Mouse (Mus musculus): Measurements from ENCODE around the gene Tmcc2. TPM values are rescaled to one million over a fixed set of nuclear protein-coding genes. Genes with fewer than 3 reads are reported as not detected.

Tmcc2 gene
- total RNA-seq, 2 experiments from 2014 or later, result 250 to 270 TPM

DNA sequence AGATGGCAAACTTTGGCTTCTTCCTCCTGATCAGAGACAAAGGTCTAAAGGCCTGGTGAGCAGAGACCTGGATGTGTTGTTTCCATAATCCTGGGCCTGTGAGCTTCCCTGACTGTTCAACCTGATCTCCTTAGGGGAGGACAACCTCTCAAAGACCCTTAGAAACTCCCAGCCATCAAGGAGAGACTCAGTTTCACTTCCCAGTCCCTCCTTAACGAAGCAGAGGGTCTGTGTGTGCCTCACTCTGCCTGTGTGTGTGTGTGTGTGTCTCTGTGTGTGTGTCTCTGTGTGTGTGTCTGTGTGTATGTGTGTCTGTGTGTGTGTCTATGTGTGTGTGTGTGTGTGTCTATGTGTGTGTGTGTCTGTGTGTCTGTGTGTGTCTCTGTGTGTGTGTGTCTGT, 47.4 kb downstream of the Tmcc2 start:
- DNase-seq (ENCODE audit: low spot score in 2 of 2), result no peak

DNA sequence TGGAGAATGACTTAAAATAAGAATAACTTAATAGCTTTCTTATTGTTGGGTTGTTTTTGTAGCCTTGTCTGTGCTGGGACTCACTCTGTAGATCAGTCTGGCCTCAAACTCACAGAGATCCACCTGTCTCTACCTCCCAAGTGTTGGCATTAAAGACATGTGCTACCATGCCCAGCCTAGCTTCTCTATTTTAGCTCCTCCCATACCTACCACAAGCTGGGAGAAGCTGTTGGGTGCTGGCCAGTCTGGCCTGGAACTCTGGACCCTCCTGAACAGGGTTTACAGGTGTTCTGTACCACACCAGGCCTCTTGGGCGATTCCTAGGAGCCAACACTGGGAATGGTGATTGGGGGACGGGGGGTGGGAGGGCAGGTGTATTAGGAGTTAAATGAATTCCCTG, 47.9 kb downstream of the Tmcc2 start:
- DNase-seq (ENCODE audit: low spot score in 2 of 2), result no peak

DNA sequence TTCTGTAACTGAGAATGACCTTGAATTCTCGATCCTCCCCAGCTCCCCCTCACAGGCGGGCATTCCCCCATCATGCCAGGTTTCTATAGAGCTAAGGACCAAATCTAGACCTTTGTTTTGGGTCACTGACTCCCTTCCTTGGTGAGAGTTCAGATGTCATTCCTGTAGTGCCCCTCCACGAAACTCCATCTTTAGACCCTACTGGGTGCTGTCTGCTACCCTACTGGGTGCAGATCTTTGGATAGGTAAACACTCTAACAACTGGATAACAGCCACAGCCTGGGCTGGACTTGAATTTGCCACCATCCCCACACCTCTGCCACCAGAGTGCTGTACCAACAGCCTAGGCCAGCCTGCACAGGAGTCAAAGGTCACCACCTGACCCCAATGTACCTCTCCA, 48.6 kb downstream of the Tmcc2 start:
- no peak for DNase-seq (ENCODE audit: low spot score in 2 of 2)

DNA sequence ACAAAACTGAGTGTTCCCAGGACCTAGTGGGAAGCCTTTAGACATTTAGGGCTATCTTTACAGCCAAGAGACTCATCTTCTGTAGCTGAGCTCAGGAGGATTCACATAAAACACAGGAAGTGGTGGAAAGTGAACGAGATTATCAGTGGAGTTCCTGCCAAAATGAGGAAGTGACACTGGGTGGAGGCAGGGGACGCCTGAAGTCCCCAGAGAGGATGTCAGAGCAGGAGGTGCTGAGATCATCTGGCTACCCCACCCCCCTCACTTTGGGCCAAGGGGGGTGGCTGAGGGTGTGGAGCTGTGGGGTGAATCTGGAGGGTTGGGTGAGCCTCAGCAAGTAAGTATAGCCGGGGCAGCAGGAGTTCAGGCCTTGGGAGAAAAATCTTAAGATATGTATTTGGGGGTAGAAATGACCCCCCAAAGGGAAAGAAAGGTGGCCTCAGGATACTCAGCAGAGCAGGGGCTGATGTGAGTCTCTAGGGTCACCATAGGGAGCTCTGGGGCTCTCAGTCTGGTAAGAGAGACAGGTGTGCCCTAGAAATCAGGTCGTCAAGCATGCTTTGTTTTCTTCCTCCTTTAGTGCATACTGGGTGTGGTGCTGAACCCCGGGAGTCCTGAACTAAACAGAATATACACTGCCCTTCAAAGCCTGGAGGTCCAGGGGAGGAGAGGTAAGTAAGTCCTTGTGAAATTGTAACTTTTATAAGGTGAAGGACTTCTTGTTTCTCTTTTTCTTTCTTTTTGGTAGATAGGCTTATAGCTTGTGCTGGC, 49.2 kb downstream of the Tmcc2 start:
- no peak for DNase-seq (ENCODE audit: low spot score in 2 of 2)

DNA sequence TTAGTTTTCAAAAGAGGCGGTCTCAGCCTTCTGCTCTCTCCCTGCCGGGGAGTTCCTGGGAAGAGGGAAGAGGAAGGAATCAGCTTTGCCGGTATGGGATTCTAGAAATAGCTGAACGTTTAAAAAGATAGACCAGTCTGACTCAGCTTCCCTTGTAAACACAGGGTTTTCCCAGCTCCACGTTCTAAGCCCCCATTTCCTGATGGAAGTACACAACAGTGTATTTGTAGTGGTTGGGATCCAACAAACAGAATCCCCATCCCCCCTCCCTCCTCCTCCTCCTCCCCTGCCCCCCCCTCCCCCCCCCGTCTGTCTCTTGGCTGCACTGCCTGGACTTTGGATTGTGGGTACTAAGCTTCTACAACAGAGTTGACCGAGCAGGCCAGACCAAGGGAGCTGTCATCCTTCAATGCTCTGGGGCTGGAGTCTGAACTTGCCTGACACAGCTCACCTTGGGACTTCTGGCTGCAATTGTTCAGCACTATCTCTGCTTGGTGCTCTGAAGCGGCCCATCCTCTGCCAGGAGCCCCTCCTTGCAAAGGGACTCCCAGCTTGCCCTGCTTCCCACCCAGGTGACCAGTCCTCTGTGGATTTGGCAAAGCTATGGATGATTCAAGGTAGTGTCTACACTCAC, 52.9 kb downstream of the Tmcc2 start:
- no peak for DNase-seq (ENCODE audit: low spot score in 2 of 2)

DNA sequence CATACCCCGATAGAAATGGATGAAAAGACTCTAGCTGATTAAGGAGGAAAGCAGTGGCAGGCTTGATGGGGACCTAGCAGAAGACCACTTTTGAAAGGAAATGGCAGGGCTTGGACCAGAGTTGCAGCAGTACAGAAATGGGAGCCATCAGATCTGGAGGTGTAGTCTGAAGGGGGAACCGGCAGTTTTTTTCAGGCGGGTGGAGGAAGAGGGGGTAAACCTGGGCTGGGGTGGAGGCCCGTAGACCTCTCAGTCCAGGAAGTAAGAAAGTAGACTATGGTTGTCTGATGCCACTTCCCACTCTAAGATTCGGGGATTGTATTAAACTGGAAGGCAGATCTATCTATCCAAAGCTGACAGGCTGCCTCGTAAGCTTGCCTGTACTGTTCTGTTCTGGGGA, 54.2 kb downstream of the Tmcc2 start:
- no peak for DNase-seq (ENCODE audit: low spot score in 2 of 2)

DNA sequence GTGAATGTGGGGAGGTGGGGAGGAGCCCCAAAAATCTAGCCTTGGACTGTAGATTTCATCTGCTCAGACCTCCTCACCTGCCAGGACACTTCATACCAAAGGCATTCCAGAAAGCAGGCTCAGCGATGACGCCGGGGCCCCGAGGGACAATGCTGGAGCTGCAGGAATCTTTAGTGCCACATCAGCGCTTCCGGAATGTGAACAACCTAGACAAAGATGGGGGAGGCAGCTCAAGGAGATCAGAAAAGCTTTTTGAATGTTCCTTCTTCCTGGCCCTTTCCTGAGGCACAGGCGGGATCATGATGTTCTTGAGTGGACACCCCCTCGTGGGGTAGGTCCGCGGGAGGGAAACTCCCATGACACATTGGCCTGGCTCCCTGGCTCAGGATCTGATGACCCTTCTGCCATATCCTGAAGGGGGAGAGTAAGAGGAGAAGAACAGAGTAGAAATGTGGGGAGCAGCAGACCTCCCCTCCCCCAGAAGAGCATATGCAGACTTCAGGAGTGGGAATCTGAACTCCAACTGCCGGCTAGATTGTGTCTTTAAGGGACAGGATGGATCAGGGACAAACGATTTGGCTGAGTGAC, 55.6 kb downstream of the Tmcc2 start:
- DNase-seq (ENCODE audit: low spot score in 2 of 2), result no peak

DNA sequence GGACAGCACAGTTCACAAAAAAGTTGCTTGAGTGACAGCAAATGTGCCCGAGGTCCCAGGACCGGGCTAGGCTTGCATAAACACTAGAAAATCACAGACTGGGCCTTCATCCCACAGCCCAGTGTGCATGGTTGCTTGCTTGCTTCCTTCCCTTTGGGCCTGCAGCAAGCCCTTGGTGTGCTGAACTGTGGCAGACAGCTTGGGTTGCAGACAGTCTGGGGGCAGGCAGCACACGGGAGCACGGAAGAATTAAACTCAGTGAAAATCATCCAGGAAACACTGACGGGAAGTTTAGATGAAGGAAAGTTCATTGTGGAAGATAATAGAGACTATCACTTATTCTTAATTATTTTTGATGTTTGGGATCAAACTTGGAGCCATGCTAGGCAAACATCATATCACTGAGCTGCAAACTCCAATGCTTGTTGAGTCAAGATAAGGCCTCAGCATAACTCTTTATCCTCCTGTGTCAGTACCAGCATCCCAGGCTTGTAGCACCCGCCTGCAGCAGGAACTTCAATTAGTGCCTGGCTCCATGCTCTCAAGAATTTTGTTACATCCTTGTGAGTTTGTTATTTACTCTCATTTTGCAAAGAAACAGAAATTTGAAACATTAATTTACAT, 56.8 kb downstream of the Tmcc2 start:
- DNase-seq (ENCODE audit: low spot score in 2 of 2), result no peak

DNA sequence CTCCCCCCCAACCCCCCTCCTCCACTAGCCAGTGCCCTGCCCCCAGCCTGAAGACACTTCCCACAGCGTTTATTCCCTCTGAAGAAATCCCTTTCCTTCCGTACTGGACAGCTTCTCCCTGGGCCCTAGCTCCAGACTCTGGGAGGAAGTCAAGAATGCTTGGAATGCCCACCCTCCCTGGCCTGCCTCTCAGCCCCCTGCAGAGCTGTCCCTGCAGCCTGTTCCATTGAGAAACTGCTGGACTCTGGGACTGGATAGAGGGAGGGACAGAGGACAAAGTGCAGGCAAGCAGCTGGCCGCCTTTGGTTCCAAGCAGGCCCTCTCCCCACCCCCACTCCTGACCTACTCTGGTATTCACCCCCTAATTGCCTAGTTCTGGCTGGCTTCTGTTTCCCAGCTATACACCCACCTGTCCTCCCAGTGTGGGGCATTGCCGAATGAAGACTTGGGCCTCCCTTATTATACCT, 57.4 kb downstream of the Tmcc2 start:
- DNase-seq (ENCODE audit: low spot score in 2 of 2), result no peak

DNA sequence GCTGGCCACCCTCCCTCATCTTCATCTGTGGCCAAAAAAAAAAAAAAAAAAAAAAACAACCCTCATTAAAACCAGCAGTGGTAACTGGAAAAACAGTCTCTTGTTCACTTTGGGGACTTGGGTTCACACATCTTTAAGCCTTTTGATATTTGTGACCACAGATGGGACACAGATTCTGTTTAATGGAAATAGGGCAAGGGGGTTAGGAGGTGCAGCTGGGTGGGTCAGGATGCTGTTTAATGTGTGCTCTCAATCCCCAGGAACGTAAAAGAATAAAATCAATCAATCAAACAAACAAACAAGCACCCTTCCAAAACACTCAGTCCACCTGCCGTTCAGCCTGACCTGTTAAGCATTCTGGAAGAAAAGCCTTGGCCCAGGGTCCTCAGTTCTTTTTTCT, 57.9 kb downstream of the Tmcc2 start:
- no peak for DNase-seq (ENCODE audit: low spot score in 2 of 2)

DNA sequence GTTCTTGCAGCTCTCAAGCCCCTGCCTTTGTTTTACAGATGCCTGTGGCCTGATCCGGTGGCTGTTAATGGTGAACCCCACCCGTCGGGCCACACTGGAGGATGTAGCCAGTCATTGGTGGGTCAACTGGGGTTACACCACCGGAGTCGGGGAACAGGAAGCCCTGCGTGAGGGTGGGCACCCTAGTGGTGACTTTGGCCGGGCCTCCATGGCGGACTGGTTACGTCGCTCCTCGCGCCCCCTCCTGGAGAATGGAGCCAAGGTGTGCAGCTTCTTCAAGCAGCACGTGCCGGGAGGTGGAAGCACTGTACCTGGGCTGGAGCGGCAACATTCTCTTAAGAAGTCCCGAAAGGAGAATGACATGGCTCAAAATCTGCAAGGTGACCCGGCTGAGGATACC, 59.8 kb downstream of the Tmcc2 start:
- DNase-seq (ENCODE audit: low spot score in 2 of 2), result no peak

DNA sequence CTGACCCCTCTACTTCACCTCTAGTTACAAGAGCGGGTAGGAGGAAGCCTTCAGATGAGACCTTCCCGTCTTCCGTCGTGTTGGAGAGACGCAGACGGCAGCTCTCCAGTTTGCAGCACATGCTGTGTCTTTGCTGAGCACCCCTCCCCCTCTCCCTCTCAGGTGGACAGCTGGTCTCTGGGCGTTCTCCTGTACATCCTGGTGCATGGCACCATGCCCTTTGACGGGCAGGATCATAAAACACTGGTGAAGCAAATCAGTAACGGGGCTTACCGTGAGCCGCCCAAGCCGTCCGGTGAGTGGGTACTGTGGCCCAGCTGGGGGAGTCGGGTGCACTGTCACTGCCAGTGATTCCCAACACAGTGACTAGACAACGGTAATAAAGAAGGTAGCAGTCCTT, 60.7 kb downstream of the Tmcc2 start:
- DNase-seq (ENCODE audit: low spot score in 2 of 2), result no peak

DNA sequence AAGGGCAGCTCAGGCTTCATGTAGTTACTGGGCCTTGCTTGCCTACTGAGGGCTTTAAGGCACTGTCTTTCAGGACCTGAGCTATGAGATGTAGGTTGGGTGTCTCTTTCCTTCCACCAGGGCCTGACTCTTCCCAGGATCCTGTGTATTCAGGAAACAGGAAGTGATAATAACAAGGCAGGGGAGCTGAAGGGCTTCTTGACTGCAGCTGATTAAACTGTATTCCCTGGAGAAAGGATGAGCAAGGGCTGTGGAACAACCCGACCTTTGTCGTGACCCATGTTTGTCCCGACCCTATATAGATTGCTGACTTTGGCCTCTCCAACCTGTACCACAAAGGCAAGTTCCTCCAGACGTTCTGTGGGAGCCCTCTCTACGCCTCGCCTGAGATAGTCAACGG, 61.4 kb downstream of the Tmcc2 start:
- no peak for DNase-seq (ENCODE audit: low spot score in 2 of 2)

DNA sequence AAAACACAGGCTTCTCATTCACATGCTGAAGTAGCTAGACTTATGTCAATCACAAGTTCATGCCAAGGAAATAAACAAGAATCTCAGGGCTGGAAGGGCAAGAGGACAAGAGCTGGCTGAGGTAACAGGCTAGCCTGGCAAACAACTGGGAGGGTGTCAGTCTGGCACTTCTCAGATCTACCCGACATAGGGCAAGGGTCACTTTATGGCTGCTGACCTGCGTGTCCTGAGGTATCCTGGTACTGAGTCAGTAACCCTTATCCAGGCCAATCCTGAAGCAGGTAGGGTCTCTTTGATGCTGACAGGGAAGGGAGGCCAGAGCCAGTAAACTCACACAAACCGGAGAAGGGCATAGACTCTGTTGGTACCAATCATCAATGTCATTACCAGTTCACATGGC, 62.5 kb downstream of the Tmcc2 start:
- DNase-seq (ENCODE audit: low spot score in 2 of 2), result no peak

DNA sequence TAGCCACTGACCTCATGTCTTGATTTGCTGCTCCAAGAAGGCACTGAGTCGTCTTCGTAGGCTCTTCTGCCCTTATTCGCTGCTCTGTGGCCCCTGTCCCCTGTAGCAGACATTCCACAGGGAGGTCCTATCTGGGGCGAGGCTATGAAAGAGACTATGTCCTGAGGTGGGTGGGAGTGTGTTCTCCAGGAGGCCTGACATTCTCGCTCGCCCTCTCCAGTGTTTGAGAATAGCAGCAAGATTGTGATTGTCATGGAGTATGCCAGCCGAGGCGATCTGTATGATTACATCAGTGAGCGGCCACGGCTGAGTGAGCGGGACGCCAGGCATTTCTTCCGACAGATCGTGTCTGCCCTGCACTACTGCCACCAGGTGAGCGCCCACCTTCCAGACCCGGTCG, 63.6 kb downstream of the Tmcc2 start:
- DNase-seq (ENCODE audit: low spot score in 2 of 2), result no peak

DNA sequence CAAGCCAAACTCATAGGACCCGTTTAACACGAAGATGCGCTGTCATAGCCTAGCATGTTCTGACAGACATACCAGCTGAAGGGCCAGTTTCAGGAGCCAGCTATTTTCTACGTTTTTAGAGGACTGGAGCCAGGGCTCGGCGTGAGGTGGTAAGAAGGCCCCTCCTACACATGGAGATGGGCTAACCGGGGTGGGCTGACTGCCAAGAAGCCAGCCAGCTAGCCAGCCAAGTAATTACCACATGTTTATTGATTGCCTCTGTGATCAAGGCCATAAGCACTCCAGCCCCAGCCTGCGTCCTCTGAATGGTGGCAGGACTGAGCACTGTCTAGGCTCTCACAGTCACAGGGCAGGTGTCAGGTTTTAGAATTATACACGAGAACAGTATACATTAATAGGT, 64.3 kb downstream of the Tmcc2 start:
- DNase-seq (ENCODE audit: low spot score in 2 of 2), result no peak

DNA sequence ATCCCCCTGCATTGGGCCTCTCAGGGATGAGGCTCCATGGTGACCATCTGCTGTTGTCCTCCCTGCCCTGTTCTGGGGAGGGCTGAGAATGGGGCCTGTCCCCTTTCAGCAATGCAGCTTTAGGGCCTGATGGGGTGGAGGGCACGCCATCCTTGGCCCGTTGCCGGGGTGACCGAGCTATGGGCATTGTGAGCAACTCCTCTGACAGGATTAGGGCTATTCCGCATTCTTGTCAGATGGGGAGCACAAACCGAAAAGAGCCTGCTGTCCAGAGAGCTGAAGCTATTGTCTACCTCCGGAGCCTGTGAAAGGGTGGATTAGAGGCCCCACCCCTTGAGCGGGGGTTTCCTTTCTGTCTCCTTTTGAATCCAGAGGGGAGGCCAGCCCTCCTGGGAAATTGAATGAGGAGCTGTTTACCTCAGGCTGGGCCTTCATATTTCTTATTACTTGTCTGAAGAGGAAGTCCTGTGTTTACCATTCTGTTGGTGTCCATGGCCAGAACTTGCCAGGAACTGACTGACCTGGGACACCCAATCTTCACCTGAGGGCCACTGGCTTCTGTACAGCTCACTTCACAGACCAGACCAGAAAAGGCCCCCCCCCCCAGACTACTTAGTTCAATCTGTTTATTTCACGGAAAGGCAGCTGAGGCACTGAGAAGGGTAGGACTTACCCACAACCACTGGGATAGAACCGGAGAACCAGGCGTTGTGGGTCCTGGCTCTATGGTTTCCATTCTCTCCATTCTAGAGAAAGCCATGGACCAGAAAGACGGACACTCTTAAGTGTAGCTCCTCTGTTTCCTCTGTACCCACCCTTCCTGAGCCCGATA, 68.2 kb downstream of the Tmcc2 start:
- no peak for DNase-seq (ENCODE audit: low spot score in 2 of 2)

DNA sequence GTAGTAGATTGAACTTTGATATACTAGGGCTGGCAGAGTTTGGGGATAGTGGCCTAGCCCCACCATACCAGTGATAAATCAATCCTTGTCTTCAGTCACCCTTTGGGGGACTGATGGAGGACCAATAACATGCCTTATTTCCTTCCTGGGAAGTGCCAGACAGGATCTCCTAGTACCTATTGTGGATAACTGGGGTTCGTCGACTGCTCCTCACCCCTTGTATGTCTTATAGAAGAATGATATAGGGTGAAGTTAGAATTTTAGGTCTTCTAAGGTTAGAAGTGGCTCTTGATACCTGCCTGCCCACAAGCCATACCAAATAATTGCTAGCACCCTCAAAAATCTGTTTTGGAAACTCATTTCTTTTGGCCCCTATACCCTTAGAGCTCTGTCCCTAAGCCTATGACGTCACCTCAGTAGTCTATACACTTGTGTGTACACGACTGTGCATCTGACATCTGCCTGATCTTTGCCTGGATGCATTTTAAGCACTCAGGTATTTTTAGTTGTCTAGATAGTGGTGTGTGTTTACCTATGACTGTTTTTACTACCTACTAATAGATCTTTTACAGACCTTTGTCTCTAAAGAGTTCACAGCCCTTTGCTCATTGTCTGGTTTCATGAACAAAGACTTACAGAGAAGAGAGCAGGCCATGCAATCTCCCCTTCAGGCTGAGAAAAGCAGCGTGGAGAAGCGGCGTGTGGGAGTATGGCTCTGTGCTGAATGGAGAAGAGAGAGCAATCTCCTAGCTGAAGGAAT, 69.1 kb downstream of the Tmcc2 start:
- no peak for DNase-seq (ENCODE audit: low spot score in 2 of 2)

DNA sequence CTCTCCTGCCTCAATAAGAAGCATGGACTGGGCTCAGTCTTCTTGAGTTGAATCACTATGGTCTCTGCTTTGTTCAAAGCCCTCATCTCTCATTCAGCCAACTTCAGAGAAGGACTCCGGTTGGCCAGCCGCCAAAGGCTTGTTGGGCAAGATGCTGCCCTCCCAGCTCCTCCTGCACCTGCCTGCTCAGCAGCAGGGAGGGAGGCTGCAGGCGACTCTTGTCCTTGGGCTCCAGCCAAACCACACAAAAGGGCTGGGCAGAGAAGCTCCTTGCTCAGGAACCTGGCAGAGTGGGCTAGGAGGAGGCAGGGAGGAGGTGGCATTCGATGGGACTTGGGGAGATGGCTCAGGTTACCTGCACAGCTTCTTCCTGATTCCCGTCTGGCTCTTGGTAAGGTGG, 71.8 kb downstream of the Tmcc2 start:
- DNase-seq (ENCODE audit: low spot score in 2 of 2), result no peak

Measured in layer of hippocampus, adult 18-20 months (tissue).